Mouse (Mus musculus): Measurements from ENCODE around the gene Glis2.

DNA sequence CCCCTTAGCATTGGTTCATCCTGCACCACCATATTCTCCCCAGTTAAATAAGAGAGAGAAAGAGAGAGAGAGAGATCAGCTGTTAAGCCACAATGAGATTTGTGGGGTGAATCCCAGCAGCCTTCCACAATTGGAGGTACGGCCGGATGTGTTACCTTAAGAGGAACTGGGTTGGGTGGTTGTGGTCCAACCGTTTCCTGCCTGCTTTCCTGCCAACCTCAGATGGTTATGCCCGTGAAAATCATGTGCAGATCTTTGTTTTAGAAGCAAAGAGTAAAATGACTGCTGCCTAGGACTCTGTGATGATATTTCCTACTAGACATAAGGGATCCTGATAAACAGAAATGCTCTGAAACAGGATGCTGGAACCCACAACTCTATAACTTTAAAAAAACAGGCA is 79.6 kb downstream of the Glis2 start:
- TF ChIP-seq CTCF (IDR thresholded peaks at IDR 0.05; ENCODE audit: low read depth) (no peak), EP300 (IDR thresholded peaks at IDR 0.05; ENCODE audit: low read depth) (no peak)

All from heart, postnatal 0 days (tissue).